Mouse (Mus musculus): ENCODE data around the gene Ptafr. TPM values are rescaled to one million over a fixed set of nuclear protein-coding genes. Genes with fewer than 3 reads are reported as not detected.

The Ptafr gene
- polyA plus RNA-seq (2012; rRNA removed) = 1.2 and 1.3 TPM in 2 replicates
- polyA plus RNA-seq (2014; fragmentation: Nextera tagmentation; extraction: Ambion mirVana) = 0.36 and 0.86 TPM in 2 replicates

GRCm38 (mm10) chr4:132563965-132564364 lies at the start of gene Ptafr:
Gene Ptafr, plus strand, starts transcription at chr4:132564067.
- Histone ChIP-seq H3K36me3 (ENCODE audit: control insufficient read depth, insufficient read depth, low read length) (no peaks in the 10 kb centered on the region), H3K4me2 (replicated peaks; ENCODE audit: low read depth, low read length, severe bottlenecking) (no peak within 1 kb of the TSS), H3K27ac (replicated peaks; ENCODE audit: low read depth, low read length) (no peak within 1 kb of the TSS), H3K9me3 (ENCODE audit: control insufficient read depth, low read length) (no peaks in the 10 kb centered on the region), H3K4me1 (ENCODE audit: control insufficient read depth, insufficient read depth, low read length) (no peaks in the 10 kb centered on the region), H3K4me3 (replicated peaks; ENCODE audit: low read length) (no peak within 1 kb of the TSS), H3K27me3 (ENCODE audit: control insufficient read depth, insufficient read depth, low read length) (no peaks in the 10 kb centered on the region), H3K9ac (ENCODE audit: low read depth, low read length, severe bottlenecking) (no peak within 1 kb of the TSS)
- 17% methylated on average over 4 of the region's 4 CpGs for WGBS
- no peak for TF ChIP-seq POLR2A (IDR thresholded peaks at IDR 0.05; ENCODE audit: borderline replicate concordance, extremely low read depth, insufficient read depth, insufficient read length)
- no peak; the same call in 1 of the 2 replicates for ATAC-seq (ENCODE audit: low FRiP score, low read depth)
- no peak for DNase-seq (ENCODE audit: low spot score)

GRCm38 (mm10) chr4:132514555-132515135 lies 49.2 kb upstream of the Ptafr start:
- H3K27me3 ChIP-seq (ENCODE audit: control insufficient read depth, insufficient read depth, low read length) = no peaks in the 10 kb centered on the region
- WGBS = 3% methylated on average over 21 of the region's 21 CpGs
- peak overlapping the region; percentile 97 for H3K4me2 ChIP-seq (replicated peaks; ENCODE audit: low read depth, low read length, severe bottlenecking)
- H3K27ac ChIP-seq (replicated peaks; ENCODE audit: low read depth, low read length) = peak overlapping the region; percentile 82
- no peak for TF ChIP-seq POLR2A (IDR thresholded peaks at IDR 0.05; ENCODE audit: borderline replicate concordance, extremely low read depth, insufficient read depth, insufficient read length)
- peak overlapping the region; percentile 49 for H3K4me3 ChIP-seq (replicated peaks; ENCODE audit: low read length)
- no peaks in the 10 kb centered on the region for H3K36me3 ChIP-seq (ENCODE audit: control insufficient read depth, insufficient read depth, low read length)
- ATAC-seq (ENCODE audit: low FRiP score, low read depth) (no peak), DNase-seq (ENCODE audit: low spot score) (peak; percentile 94)
- H3K4me1 ChIP-seq (ENCODE audit: control insufficient read depth, insufficient read depth, low read length) = no peaks in the 10 kb centered on the region; the same call in 1 of the 2 replicates
- H3K9ac ChIP-seq (ENCODE audit: low read depth, low read length, severe bottlenecking) = peak overlapping the region; percentile 48
- no peaks in the 10 kb centered on the region for H3K9me3 ChIP-seq (ENCODE audit: control insufficient read depth, low read length)

- DNase-seq (ENCODE audit: low spot score) = peak; percentile 99
- WGBS = 18% methylated on average over 22 of the region's 22 CpGs
- H3K9ac ChIP-seq (ENCODE audit: low read depth, low read length, severe bottlenecking) = peak overlapping the region; percentile 48
- no peaks in the 10 kb centered on the region for H3K36me3 ChIP-seq (ENCODE audit: control insufficient read depth, insufficient read depth, low read length)
- peak overlapping the region; percentile 49 for H3K4me3 ChIP-seq (replicated peaks; ENCODE audit: low read length)
- H3K4me1 ChIP-seq (ENCODE audit: control insufficient read depth, insufficient read depth, low read length) = no peaks in the 10 kb centered on the region; the same call in 1 of the 2 replicates
- peak overlapping the region; percentile 97 for H3K4me2 ChIP-seq (replicated peaks; ENCODE audit: low read depth, low read length, severe bottlenecking)
- no peaks in the 10 kb centered on the region for H3K9me3 ChIP-seq (ENCODE audit: control insufficient read depth, low read length)
- no peak for TF ChIP-seq POLR2A (IDR thresholded peaks at IDR 0.05; ENCODE audit: borderline replicate concordance, extremely low read depth, insufficient read depth, insufficient read length)
- no peaks in the 10 kb centered on the region for H3K27me3 ChIP-seq (ENCODE audit: control insufficient read depth, insufficient read depth, low read length)
- peak; percentile 95 for ATAC-seq (ENCODE audit: low FRiP score, low read depth)
- peak overlapping the region; percentile 82 for H3K27ac ChIP-seq (replicated peaks; ENCODE audit: low read depth, low read length)
Observed at GRCm38 (mm10) chr4:132515369-132516155, 48.3 kb upstream of the Ptafr start.

GRCm38 (mm10) chr4:132518066-132518465 lies 45.8 kb upstream of the Ptafr start:
- no peak for TF ChIP-seq POLR2A (IDR thresholded peaks at IDR 0.05; ENCODE audit: borderline replicate concordance, extremely low read depth, insufficient read depth, insufficient read length)
- no peak for ATAC-seq (ENCODE audit: low FRiP score, low read depth)
- H3K27ac ChIP-seq (replicated peaks; ENCODE audit: low read depth, low read length) = no peak overlapping the region
- no peak overlapping the region for H3K9ac ChIP-seq (ENCODE audit: low read depth, low read length, severe bottlenecking)
- WGBS = 80% methylated on average over 8 of the region's 8 CpGs
- DNase-seq (ENCODE audit: low spot score) = no peak
- no peaks in the 10 kb centered on the region for H3K27me3 ChIP-seq (ENCODE audit: control insufficient read depth, insufficient read depth, low read length)
- no peak overlapping the region for H3K4me2 ChIP-seq (replicated peaks; ENCODE audit: low read depth, low read length, severe bottlenecking)
- H3K4me3 ChIP-seq (replicated peaks; ENCODE audit: low read length) = no peak overlapping the region
- no peaks in the 10 kb centered on the region for H3K4me1 ChIP-seq (ENCODE audit: control insufficient read depth, insufficient read depth, low read length)
- no peaks in the 10 kb centered on the region for H3K36me3 ChIP-seq (ENCODE audit: control insufficient read depth, insufficient read depth, low read length)
- no peaks in the 10 kb centered on the region for H3K9me3 ChIP-seq (ENCODE audit: control insufficient read depth, low read length)

- Histone ChIP-seq H3K27ac (replicated peaks; ENCODE audit: low read depth, low read length) (no peak overlapping the region), H3K4me2 (replicated peaks; ENCODE audit: low read depth, low read length, severe bottlenecking) (no peak overlapping the region), H3K4me1 (ENCODE audit: control insufficient read depth, insufficient read depth, low read length) (no peaks in the 10 kb centered on the region; the same call in 1 of the 2 replicates), H3K9ac (ENCODE audit: low read depth, low read length, severe bottlenecking) (no peak overlapping the region), H3K36me3 (ENCODE audit: control insufficient read depth, insufficient read depth, low read length) (no peaks in the 10 kb centered on the region), H3K27me3 (ENCODE audit: control insufficient read depth, insufficient read depth, low read length) (no peaks in the 10 kb centered on the region), H3K4me3 (replicated peaks; ENCODE audit: low read length) (no peak overlapping the region), H3K9me3 (ENCODE audit: control insufficient read depth, low read length) (no peaks in the 10 kb centered on the region)
- DNase-seq (ENCODE audit: low spot score) (no peak), ATAC-seq (ENCODE audit: low FRiP score, low read depth) (no peak)
- WGBS = 92% methylated on average over 3 of the region's 3 CpGs
- TF ChIP-seq POLR2A (IDR thresholded peaks at IDR 0.05; ENCODE audit: borderline replicate concordance, extremely low read depth, insufficient read depth, insufficient read length) = no peak
Observed at GRCm38 (mm10) chr4:132519188-132519587, 44.7 kb upstream of the Ptafr start.
